Mouse (Mus musculus) stomach, embryonic 14.5 days (tissue): Measurements from ENCODE around the gene 4922502D21Rik. TPM values are rescaled to one million over a fixed set of nuclear protein-coding genes. Genes with fewer than 3 reads are reported as not detected.
"Not testable (repeated sequence)": the region's sequence is repeated elsewhere in the genome, so short reads cannot be mapped to it uniquely, and the experiment has no call there.

Experiments
- ATAC-seq: fragments of 200-750 bp; cut with Nextera tagmentation; 2 replicates; pipeline ENCODE4 v1.8.0; 2017; ENCODE audit warnings: low read depth, moderate TSS enrichment; ENCODE audit not compliant: insufficient number of reproducible peaks, insufficient read depth, low FRiP score
- H3K27ac ChIP-seq: fragments of 300-500 bp; sonication (generic); 2 replicates; pipeline ENCODE4 v1.5.1; 2014; ENCODE audit warnings: mild to moderate bottlenecking, low read length, moderate library complexity, mixed read lengths
- H3K27me3 ChIP-seq: fragments of 300-500 bp; sonication (generic); 2 replicates; pipeline ENCODE4 v1.6.1; 2014; ENCODE audit warnings: low read length, control low read depth, mixed read lengths; ENCODE audit not compliant: control insufficient read depth, insufficient read depth
- H3K36me3 ChIP-seq: fragments of 300-500 bp; sonication (generic); 2 replicates; pipeline ENCODE4 v1.6.1; 2014; ENCODE audit warnings: mild to moderate bottlenecking, control low read depth, low read length, moderate library complexity, mixed read lengths; ENCODE audit not compliant: control insufficient read depth, insufficient read depth
- H3K4me1 ChIP-seq: fragments of 300-500 bp; sonication (generic); 2 replicates; pipeline ENCODE4 v1.6.1; 2014; ENCODE audit warnings: low read length, control low read depth, mixed read lengths; ENCODE audit not compliant: control insufficient read depth, insufficient read depth
- H3K4me2 ChIP-seq: fragments of 300-500 bp; sonication (generic); replicated peaks from 2 replicates; pipeline ENCODE4 v1.6.1; 2014; ENCODE audit warnings: low read depth, low read length, control low read depth
- H3K4me3 ChIP-seq: fragments of 300-500 bp; sonication (generic); 2 replicates; pipeline ENCODE4 v1.5.1; 2014; ENCODE audit warnings: low read depth, low read length, control low read depth
- H3K9ac ChIP-seq: fragments of 300-500 bp; sonication (generic); replicated peaks from 2 replicates; pipeline ENCODE4 v1.6.1; 2014; ENCODE audit warnings: low read depth, mild to moderate bottlenecking, control low read depth, low read length, moderate library complexity, mixed read lengths
- H3K9me3 ChIP-seq: fragments of 300-500 bp; sonication (generic); 2 replicates; pipeline ENCODE4 v1.6.1; 2016; ENCODE audit warnings: low read depth, low read length, control low read depth; ENCODE audit not compliant: control insufficient read depth
- WGBS: fragments of 180-500 bp; shearing (Covaris S2); extraction: QIAGEN DNeasy Blood & Tissue Kit; methylation state at CpG from one replicate; pipeline ENCODE4 v1.1.7; 2014; 5-methylcytosine and 5-hydroxymethylcytosine counted together
- polyA plus RNA-seq: library from polyadenylated mRNA; unstranded; fragments of >200 nt; fragmentation: Nextera tagmentation; extraction: Ambion mirVana; gene quantifications from 2 replicates; pipeline ENCODE4 v1.2.1, GENCODE M21; 2014

Gene 4922502D21Rik
- polyA plus RNA-seq, 1 experiment from 2014 or later = not detected

GRCm38 (mm10) chr6:129355774-129356173 is 24.2 kb upstream of the 4922502D21Rik start:
- Histone ChIP-seq H3K4me1 (no peaks in the 10 kb centered on the region), H3K27me3 (no peaks in the 10 kb centered on the region), H3K4me3 (no peak overlapping the region), H3K4me2 (no peak overlapping the region), H3K36me3 (no peaks in the 10 kb centered on the region), H3K9ac (no peak overlapping the region), H3K9me3 (no peaks in the 10 kb centered on the region), H3K27ac (no peak overlapping the region)
- no peak for ATAC-seq
- 95% methylated on average over 2 of the region's 2 CpGs for WGBS

GRCm38 (mm10) chr6:129351091-129351490 is 19.5 kb upstream of the 4922502D21Rik start:
- H3K4me3 ChIP-seq = no peak overlapping the region
- no peak overlapping the region for H3K27ac ChIP-seq
- H3K9ac ChIP-seq = no peak overlapping the region
- ATAC-seq = no peak
- H3K4me1 ChIP-seq = no peaks in the 10 kb centered on the region
- no peaks in the 10 kb centered on the region for H3K36me3 ChIP-seq
- no peaks in the 10 kb centered on the region for H3K27me3 ChIP-seq
- no peaks in the 10 kb centered on the region for H3K9me3 ChIP-seq
- no peak overlapping the region for H3K4me2 ChIP-seq
- WGBS = 81% methylated on average over 3 of the region's 3 CpGs

GRCm38 (mm10) chr6:129349524-129350352 is 18.1 kb upstream of the 4922502D21Rik start:
- WGBS = 52% methylated on average over 4 of the region's 4 CpGs
- H3K27me3 ChIP-seq = no peaks in the 10 kb centered on the region
- ATAC-seq = peak; percentile 58; the same call in 1 of the 2 replicates
- H3K9me3 ChIP-seq = no peaks in the 10 kb centered on the region
- H3K4me2 ChIP-seq = no peak overlapping the region
- H3K36me3 ChIP-seq = no peaks in the 10 kb centered on the region
- no peak overlapping the region for H3K4me3 ChIP-seq
- H3K27ac ChIP-seq = peak overlapping the region; percentile 3; the same call in 1 of the 2 replicates
- H3K4me1 ChIP-seq = no peaks in the 10 kb centered on the region
- no peak overlapping the region for H3K9ac ChIP-seq

- no peaks in the 10 kb centered on the region for H3K4me1 ChIP-seq
- no peaks in the 10 kb centered on the region for H3K27me3 ChIP-seq
- no peak overlapping the region for H3K4me3 ChIP-seq
- ATAC-seq = no peak
- no peak overlapping the region for H3K9ac ChIP-seq
- H3K4me2 ChIP-seq = no peak overlapping the region
- H3K9me3 ChIP-seq = no peaks in the 10 kb centered on the region
- 73% methylated on average over 3 of the region's 3 CpGs for WGBS
- H3K36me3 ChIP-seq = no peaks in the 10 kb centered on the region
- H3K27ac ChIP-seq = no peak overlapping the region
Measured at GRCm38 (mm10) chr6:129344408-129344807, 12.8 kb upstream of the 4922502D21Rik start.

- not testable (repeated sequence) for H3K36me3 ChIP-seq, H3K27me3 ChIP-seq, ATAC-seq, H3K4me3 ChIP-seq, H3K4me1 ChIP-seq, H3K9me3 ChIP-seq, H3K4me2 ChIP-seq, H3K27ac ChIP-seq, H3K9ac ChIP-seq
- WGBS = 72% methylated on average over 4 of the region's 4 CpGs
Measured at GRCm38 (mm10) chr6:129342391-129342790, 10.8 kb upstream of the 4922502D21Rik start, which contains the start of gene Clec12a. Clec12a (plus strand) TSS chr6:129342691.

GRCm38 (mm10) chr6:129337751-129338150 is 6.2 kb upstream of the 4922502D21Rik start:
- no peaks in the 10 kb centered on the region for H3K27me3 ChIP-seq
- no peak overlapping the region for H3K4me2 ChIP-seq
- 67% methylated on average over 1 of the region's 1 CpGs for WGBS
- no peak overlapping the region for H3K27ac ChIP-seq
- no peak overlapping the region for H3K9ac ChIP-seq
- ATAC-seq = no peak
- no peak overlapping the region for H3K4me3 ChIP-seq
- H3K9me3 ChIP-seq = no peaks in the 10 kb centered on the region
- no peaks in the 10 kb centered on the region for H3K4me1 ChIP-seq
- H3K36me3 ChIP-seq = no peaks in the 10 kb centered on the region

GRCm38 (mm10) chr6:129333674-129334078 is 2.1 kb upstream of the 4922502D21Rik start:
- Histone ChIP-seq H3K9me3 (no peaks in the 10 kb centered on the region), H3K4me3 (no peak overlapping the region), H3K4me2 (no peak overlapping the region), H3K36me3 (no peaks in the 10 kb centered on the region), H3K4me1 (no peaks in the 10 kb centered on the region), H3K27me3 (no peaks in the 10 kb centered on the region), H3K9ac (no peak overlapping the region), H3K27ac (no peak overlapping the region)
- peak; percentile 46; the same call in 1 of the 2 replicates for ATAC-seq
- WGBS = 35% methylated on average over 11 of the region's 11 CpGs

- WGBS = 57% methylated on average over 13 of the region's 13 CpGs
- H3K36me3 ChIP-seq = no peaks in the 10 kb centered on the region
- H3K9me3 ChIP-seq = no peaks in the 10 kb centered on the region
- H3K4me1 ChIP-seq = no peaks in the 10 kb centered on the region
- H3K4me3 ChIP-seq = no peak overlapping the region
- ATAC-seq = no peak
- no peaks in the 10 kb centered on the region for H3K27me3 ChIP-seq
- no peak overlapping the region for H3K9ac ChIP-seq
- H3K27ac ChIP-seq = no peak overlapping the region
- no peak overlapping the region for H3K4me2 ChIP-seq
Measured at GRCm38 (mm10) chr6:129326568-129327150, 4.9 kb downstream of the 4922502D21Rik start.
